Mouse (Mus musculus) embryo, embryonic 10 days (tissue): Measurements from ENCODE around the gene Klhdc3.

Source experiments
- DNase-seq: peaks from one replicate; pipeline ENCODE4 v3.0.0-alpha.2; 2015; ENCODE audit warnings: low spot score

Klhdc3 gene

DNA sequence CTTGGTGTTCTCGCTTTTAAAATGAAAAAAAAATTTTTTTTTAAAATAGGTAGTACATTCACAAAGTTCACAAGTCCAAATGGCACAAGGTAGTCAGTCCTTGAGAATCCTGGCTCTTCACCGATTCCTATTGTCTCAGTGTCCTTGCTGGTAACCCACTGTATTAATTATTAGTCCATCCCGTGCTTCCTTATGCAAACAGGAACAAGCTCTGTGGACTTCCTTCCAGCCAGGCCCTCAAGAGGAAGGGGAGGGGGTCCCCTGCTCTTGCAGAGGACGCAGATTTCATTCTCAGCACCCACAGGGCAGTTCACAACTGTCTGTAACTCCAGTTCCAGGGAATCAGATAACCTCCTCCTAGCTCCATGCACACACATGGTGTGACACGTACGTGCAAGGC, 24.7 kb downstream of the Klhdc3 start:
- DNase-seq = no peak

DNA sequence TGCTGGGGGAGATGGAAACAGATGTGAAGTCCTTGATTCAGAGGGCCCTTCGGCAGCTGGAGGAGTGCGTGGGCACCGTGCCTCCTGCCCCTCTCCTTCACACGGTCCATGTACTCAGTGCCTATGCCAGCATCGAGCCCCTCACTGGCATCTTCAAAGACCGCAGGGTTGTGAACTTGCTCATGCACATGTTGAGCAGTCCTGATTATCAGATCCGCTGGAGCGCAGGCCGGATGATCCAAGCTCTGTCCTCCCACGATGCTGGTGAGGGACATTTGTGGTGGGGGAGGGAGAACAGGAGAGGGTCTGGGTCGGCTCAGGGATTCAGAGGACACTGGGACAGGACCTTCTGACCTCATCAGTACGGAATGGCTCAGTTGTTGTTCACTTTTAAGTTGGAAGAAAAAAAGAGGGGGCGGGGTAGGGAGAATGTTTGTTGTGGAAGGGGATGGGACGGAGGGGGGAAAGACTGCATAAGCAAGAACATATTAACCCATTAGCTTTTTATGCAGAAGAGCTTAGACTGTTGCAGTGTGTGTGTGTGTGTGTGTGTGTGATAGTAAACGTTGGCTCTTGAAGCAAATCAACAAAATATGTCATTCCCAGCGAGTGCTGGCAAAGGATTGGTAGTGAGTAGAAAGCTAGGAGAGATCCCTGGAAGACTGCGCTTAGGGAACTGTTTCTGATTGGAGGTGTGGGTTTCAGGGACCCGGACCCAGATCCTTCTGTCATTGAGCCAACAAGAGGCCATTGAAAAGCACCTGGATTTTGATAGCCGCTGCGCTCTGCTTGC, 28.8 kb downstream of the Klhdc3 start:
- no peak for DNase-seq

DNA sequence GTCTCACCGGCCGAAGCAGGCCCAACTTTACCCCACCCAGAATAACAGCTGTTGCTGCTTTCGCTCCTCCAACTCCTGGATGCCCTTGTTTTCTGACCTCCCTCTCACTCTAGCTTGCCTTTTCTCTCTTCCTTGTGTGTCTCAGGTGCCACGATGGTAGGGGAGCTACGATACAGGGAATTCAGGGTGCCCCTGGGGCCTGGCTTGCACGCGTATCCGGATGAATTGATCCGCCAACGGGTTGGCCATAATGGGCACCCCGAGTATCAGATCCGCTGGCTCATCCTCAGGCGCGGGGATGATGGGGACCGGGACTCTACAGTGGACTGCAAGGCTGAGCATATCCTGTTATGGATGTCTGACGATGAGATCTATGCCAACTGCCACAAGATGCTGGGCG, 29.4 kb downstream of the Klhdc3 start:
- no peak for DNase-seq

DNA sequence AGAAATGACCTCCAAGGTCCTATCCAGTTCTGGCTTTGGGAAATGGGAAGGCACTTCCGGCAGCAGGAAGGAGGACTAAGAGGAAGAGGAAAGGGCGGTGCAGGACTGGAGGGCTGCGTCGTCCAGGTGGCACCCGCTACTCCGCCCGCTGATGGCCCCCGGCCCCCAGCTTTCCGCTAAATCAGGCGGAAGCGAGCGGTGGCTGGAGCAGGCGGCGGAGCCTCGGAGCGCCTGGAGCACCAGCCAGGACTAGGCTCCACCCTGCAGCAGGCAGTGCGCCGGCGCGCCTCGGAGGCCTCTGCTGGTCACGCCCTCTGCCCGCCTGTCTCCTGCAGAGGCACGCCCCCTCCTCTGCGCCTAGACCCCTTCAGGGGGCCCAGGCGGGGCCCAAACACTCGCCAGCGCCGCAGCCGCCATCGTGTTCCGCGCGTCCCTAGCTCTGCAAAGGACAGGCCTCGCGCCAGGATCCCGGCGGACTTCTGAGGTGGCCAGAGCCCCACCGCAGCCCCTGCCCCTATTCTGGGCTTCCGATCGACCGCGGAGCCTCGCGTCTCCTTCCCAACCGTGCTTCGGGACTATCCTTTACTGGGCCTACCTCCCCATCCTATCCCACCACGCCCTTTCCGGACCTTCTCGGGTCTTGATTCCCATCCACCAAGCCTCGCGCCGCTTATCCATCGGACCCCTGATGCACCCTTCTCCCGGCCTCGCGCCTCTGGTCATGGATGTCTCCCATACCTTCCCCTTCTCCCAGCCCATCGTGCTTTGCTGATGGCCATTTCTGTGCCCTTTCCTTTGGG, 30.3 kb downstream of the Klhdc3 start, which contains the start of gene Cul7:
Cul7 (plus strand) TSS at position 106 of the 800 bp plus-strand sequence.
- DNase-seq = peak; percentile 97

DNA sequence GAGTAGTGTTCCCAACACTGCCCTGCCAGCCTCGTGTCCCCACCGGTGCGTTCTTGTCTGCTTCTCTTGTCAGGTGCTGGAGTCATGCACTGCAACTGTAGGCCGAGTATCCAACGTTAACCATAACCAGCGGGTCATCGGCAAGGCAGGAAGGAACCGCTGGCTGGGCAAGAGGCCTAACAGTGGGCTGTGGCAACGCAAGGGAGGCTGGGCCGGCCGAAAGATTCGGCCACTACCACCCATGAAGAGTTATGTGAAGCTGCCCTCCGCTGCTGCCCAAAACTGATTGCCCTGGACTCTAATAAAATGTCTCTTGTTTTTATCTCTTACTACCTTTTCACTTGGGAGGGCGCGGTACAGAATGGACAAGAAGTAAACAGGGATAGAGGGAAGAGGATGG, 30.9 kb downstream of the Klhdc3 start:
- no peak for DNase-seq

DNA sequence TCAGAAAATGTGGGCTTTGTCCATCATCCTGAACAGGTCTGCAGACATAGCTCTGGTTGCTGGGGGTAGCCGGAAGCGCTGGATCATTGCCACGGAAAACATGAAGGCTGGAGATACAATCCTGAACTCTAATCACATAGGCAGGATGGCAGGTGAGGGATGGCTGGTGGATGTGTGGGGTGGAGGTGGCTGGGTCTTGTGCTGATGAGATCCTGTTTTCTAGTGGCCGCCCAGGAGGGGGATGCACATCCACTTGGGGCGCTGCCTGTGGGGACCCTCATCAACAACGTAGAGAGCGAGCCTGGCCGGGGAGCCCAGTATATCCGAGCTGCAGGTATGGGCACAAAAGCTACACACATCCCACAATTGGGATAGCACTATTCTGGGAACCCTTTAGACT, 32.3 kb downstream of the Klhdc3 start:
- DNase-seq = no peak

DNA sequence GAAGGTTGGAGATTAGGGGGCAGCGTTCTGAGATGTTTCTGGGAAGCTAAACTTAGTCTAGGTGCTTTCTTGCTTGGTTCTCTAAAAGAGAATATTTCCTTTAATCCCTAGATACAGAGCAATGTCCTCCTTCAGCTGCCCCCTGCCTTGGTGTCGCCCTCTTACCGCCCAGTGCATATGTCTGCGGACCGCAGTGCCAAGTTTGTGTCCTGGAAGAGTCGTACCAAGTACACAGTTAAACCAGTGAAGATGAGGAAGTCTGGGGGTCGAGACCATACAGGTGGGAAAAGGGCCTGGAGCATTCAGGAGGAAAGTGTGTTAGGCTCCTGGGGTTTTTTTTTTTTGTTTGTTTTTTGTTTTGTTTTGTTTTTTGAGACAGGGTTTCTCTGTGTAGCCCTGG, 33.4 kb downstream of the Klhdc3 start:
- DNase-seq = no peak

DNA sequence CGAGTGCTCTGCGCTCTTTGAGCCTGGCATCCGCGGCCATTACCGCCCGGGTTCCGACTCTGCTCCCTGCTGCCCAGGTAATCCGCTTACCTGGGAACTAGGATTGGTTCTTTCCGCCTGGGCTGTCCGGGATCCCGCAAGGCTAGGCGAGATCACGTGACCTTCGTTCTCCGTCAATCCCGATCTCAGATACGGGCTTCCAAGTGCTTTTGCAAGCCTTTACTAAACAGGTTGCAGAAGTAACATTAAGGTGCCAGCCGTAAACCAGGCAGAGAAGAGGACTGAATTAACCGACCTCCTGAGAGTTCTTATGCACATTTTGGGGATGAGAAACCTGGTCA, 34.4 kb downstream of the Klhdc3 start:
- DNase-seq = no peak

DNA sequence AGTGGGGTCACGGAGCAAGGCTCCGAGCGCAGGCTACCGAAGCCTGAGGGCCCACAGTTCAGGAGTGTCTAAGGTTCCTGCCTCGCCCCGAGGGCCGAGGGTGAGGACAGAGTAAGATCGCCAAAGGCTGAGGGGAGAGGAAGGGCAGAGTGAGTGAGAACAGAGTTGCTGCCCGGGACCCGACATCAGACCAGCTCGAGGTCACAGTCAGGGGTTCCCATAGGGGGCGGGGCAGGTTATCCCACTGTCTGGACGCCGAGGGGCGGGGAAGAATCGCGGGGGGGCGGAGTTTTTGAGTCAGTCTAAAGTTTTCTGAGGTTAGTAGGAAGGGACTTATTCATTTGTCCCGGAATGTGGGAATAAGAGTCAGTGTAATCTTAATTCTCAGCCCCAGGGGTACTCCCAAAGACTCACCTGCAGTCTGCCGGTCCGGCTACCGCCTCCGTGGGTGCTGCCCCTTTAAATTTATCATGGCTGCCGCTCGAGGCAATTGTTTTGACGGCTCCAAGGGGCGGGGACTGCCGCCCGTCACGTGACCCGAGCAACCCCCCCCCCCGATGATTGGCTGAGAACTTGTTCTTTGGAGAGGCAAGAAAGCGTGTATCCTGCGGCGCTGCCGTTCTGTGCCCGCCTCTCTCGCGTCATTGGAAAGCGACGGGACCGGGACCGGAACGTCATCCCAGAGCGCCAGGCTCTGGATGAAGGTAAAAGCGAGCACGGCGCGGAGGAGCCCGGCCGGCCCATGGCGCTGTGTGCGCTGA, 35.0 kb downstream of the Klhdc3 start, which contains the start of the genes Klc4 and Mrpl2:
Klc4 (minus strand) TSS at position 462 of the 761 bp plus-strand sequence.
Mrpl2 (plus strand) TSS at position 669 of the 761 bp plus-strand sequence.
- peak; percentile 98 for DNase-seq

DNA sequence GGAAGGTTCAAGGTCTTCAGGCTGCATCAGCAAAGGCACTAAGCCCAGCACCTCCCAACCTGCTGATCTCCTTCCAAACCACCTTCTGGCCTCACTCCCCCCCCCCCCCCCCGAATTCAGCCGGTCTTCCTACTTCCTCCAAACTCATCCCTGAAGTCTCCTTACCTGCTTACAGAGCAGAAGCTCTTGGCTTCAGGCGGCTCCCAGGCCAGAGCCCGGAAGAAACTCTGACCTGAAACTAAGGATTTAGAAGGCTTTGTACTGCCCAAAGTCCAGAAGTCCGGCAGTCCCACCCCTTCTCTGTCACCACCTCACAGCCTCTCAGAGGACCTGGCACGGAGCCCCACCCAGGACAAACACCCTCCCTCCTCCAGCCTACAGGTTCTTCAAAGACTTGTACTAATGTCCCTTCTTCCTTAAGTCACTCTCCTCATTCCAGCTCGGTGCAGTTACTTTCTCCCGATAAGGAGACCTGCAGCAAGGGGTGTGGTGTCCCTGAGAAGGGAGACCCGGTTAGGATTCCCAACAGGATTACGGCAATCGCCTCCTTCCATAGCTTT, 35.7 kb downstream of the Klhdc3 start:
- no peak for DNase-seq

DNA sequence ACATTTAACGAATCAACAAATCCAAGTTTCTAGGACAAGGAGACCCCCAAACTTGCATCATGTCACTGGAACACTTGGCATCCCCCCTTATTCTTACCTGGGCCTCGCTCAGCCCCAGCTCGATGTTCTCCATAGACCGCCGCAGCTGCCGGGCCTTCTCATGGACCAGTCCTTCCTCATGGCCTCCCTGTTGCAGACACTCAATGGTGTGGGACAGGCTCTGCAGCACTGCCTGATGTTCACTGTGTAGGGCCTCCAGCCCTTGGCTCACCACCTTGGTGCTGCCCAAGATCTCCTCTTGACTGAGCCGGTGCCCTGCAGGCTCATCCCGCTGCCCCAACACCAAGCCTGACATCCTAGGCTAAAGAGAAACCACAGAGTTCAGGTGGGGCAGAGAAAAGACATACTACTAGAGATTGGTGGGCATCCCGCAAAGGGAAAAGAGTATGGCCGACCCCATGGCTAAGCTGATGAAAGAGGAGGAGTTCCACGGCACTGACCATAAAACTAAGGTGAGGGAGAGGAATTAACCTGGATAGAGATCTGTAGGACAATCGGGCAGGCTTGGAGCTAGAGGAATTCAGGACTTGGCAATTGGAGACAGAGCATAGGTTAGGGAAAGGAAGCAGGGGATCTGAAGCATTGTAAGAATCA, 36.4 kb downstream of the Klhdc3 start:
- DNase-seq = no peak

DNA sequence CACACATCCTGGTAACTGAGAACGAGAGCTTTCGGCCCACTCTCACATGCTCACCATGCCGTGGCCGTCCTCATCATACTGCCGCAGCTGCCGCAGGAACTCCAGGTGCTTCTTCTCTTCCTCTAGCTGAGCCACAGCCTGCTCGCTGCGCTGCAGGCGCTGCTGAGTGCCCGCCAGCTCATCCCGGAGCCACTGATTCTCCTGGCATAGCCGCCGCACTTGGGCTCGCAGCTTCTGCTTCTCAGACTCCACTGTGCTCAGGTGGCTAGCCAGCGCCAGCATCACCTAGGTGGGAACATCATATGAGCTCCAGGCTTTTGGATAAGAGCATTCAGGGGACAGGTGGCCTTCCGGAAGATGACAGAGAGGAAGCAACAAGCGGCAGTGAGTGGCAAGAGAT, 38.7 kb downstream of the Klhdc3 start:
- no peak for DNase-seq

DNA sequence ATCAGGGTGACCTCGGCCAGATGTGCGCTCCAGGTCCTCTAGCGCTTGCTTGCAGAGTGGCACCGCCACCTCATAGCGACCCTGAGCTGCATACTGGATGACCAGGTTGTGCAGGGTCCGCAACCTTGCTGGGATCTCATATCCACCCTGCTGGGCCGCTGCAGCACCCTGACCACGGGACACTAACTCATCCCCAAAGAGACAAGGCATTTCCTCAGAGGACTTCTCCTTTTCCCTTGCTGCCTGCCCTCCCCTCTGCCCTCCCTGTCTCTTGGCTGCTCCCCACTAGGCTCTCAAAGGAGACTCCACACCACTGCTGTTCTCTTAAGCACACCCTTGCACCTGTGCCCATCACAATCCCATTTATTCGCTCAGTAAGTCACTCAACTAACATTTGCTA, 40.8 kb downstream of the Klhdc3 start:
- DNase-seq = no peak

DNA sequence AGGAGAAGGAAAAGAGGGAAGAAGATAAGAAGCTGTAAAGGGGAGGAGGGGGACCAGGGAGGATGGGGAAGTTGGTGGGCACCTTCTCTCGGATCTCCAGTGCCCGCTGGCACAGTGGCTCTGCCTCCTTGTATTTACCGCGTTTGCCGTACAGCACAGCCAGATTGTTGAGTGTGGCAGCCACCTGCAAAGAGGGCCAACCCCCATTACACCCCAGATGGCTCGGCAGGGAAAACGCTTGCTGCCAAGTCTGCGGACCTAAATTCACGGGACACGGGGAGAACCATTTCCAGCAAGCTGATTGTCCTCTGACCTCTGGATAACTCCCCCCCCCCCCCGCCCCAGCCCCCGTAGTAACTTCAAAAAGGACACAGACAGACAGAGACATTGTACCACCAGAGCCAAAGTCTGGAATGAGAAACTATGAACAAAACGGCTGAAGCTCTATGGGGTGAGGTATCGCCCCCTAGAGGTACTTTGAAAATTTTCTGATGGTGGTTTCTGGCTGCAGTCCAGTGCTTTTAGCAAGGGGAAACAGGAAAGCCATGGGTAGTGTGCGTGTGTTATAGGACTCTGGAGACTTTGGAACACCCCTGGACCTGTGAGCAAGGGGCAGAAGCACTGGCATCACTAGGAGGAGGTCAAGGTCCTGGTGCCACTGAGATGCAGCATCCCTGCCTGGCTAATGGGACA, 43.7 kb downstream of the Klhdc3 start:
- DNase-seq = peak; percentile 78

DNA sequence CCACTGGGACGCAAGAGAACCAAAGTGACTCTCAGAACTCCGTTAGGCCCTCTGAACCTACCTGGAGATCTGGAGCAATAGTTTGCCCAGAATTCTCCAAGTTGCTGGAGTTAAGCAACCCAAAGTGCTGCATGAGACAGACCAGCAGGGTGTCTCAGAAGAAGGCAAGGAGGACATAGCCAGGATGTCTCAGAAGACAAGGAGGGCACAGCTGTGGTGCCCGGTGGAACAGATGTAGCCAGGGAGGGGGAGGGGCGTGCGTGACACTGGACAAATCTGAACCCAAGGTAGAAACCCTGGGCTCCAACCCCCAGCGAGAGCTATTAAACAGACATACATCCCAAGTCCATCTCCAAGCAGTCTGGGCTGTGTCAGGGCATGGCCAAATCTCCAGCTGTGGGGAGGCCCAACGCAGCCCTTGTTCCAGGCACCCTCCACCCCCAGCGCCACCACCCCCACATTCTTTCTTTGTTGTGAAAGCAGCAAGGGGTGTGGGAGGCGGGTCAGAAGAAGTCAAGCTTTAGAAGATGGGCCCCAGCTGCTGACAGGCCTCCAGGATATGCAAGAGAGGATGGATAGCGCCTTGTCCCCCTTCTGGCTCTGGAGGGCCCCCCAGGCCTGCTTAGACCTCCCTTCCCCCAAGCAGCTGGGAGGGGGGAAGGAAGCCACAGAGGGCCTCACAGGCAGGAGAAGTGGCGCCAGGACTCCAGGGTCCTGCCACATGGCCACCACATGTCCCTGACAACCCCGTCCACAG, 50.9 kb downstream of the Klhdc3 start:
- peak; percentile 82 for DNase-seq

DNA sequence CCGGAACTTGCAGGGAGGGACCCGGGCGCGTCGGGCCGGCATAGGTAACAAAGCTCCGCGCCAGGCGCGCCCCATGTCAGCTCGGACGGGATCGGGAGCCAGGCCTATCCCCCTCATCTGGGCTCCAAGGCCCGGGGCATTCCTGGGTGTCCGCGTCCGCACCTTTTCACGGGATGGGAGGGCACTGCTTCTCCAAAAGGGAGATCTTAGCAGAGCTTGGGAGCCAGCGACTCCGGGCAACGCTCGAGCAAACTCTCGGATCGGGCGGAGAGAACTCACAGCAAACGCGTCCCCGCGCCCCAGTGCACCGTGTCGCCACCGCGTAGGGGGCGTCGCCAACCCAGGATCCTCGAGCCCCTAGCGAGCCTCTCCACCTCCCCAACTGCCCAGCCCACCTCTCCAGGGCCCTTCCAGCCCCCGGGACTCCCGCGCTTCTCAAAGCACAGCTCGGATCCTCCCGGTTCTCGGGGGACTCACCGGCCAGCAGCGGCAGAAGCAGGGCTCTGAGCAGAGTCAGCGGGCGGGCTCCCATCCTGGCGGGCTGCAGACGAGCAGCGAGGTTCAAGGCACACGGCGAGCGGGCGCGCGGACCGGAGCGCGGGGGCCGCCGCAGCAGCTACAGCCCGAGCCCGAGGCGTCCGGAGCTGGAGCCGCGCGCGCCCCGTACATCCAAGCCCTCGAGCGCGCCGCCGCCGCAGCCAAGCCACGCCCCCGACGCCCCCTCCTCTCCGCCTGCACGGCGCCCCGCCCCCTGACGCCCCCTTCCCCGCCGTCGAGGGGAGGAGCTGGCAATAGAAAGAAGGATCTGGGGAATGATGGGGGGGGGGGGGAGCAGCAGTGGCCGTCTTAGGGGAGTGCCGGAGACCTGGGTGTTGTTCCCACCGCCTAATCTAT, 51.7 kb downstream of the Klhdc3 start, which contains the start of gene Ptk7:
Ptk7 (minus strand) TSS at position 714 of the 894 bp plus-strand sequence.
- peak; percentile 94 for DNase-seq

DNA sequence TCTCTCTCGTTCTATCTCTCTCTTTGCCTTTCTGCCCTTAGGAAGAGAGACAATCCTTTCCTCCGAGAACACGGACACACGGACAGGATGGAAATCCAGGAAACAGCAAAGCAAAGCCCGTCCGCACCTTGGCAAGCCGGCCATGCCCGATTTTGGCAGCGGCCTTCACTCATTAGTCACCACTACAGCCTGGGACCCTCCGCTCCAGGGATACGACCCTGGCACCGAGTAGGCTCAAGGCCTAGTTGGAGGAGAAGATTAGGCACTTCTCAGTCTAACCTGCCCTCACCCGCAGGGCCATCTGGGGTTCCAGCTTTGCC, 52.3 kb downstream of the Klhdc3 start:
- no peak for DNase-seq

DNA sequence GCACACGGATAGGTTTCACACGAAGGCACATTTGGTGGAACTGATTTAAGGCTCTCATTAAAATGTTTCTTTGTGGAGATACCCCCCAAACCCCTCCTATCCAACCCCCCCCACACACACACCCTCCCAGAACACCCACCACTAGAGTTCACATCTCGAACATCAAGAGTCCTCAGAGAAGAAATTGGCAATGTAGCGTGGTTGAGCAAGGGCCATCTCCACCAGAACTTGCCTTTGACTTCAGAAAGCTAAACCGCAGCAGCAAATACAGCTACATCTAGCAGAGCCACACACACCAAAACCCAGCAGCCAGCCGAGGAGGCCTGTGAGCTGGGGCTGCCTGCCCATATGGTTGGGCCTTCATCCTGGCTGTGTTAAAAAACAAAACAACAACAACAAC, 53.3 kb downstream of the Klhdc3 start:
- DNase-seq = no peak

DNA sequence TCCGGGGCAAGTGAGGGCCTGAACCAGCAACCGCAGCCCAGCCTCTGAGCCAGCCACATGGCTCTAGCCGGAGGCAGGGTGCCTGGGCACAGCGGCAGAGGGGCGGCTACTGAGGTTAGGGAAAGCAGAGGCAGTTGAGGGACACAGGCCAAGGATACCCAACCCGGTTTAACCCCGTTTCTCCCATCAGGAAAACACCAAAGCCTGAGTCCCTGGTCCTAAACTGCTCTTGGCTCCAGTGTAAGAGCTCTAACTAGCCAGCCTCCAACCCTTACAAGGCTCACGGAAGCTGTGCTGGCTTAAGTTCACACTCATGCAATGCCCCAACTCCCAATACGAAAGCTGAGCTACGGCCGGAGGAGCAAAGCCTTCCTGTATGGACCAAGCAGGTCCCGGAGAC, 56.1 kb downstream of the Klhdc3 start:
- no peak for DNase-seq
